Mouse (Mus musculus): ENCODE data around the gene Lrrc45.

DNA sequence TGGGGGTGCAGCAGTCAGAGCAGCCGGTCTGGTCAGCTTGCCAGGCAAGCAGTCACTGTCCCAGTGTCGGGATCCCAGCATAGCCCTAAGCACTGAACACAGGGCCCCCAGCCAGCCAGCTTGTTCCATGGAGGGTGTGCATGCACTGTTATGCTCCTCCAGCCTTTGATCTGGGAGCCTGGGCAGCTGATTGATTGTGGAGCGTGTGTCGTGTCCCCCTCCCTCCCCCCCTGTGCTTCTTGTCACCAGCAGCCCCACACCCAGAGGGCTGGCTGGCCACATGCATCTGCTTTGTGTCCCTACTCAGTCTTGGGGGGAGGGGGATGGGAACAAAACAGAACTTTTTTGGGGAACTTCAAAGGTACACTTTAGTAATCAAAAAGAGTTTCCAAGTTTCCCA lies 18.5 kb upstream of the Lrrc45 start:
- TF ChIP-seq CTCF (IDR thresholded peaks at IDR 0.05; ENCODE audit: extremely low read depth, insufficient read length, insufficient replicate concordance, low read depth, low read length) (no peak), POLR2A (IDR thresholded peaks at IDR 0.05; ENCODE audit: low read depth, low read length) (no peak)

Measured in small intestine, adult 2 months (tissue).